Mouse (Mus musculus) small intestine, adult 2 months (tissue): ENCODE measurements around the gene Gm9376. TPM values are rescaled to one million over a fixed set of nuclear protein-coding genes. Genes with fewer than 3 reads are reported as not detected.

Experiments
- H3K27ac ChIP-seq: fragments of 200-500 bp; 2 replicates; pipeline ENCODE4 v1.5.1; 2012; ENCODE audit warnings: low read depth, low read length, control low read depth, inconsistent platforms; ENCODE audit not compliant: insufficient read depth
- H3K27me3 ChIP-seq: fragments of 200-500 bp; 2 replicates; pipeline ENCODE4 v1.6.1; 2012; ENCODE audit warnings: mild to moderate bottlenecking, moderate library complexity, low read length, inconsistent platforms; ENCODE audit not compliant: control insufficient read depth, insufficient read depth
- H3K36me3 ChIP-seq: fragments of 200-500 bp; 2 replicates; pipeline ENCODE4 v1.6.1; 2012; ENCODE audit warnings: mild to moderate bottlenecking, low read length, control low read depth, inconsistent platforms; ENCODE audit not compliant: control insufficient read depth, insufficient read depth
- H3K4me1 ChIP-seq: fragments of 200-500 bp; 2 replicates; pipeline ENCODE4 v1.6.1; 2012; ENCODE audit warnings: low read length, inconsistent platforms, mixed read lengths; ENCODE audit not compliant: control insufficient read depth, insufficient read depth, insufficient read length
- H3K4me3 ChIP-seq: fragments of 200-500 bp; 2 replicates; pipeline ENCODE4 v1.5.1; 2012; ENCODE audit warnings: low read depth, mild to moderate bottlenecking, control low read depth, inconsistent platforms, low read length, moderate library complexity
- CTCF ChIP-seq: fragments of 200-500 bp; IDR thresholded peaks from 2 replicates; pipeline ENCODE4 v1.5.1; 2012; ENCODE audit warnings: low read depth, mild to moderate bottlenecking, control low read depth, inconsistent platforms, low read length, moderate library complexity, mixed read lengths; ENCODE audit not compliant: insufficient replicate concordance, insufficient read length; ENCODE audit errors: extremely low read depth
- POLR2A ChIP-seq: fragments of 200-500 bp; IDR thresholded peaks from 2 replicates; pipeline ENCODE4 v1.6.1; 2012; ENCODE audit warnings: low read depth, mild to moderate bottlenecking, control low read depth, inconsistent platforms, low read length, moderate library complexity
- WGBS: fragments of 180-500 bp; shearing (Covaris S2); methylation state at CpG from one replicate; pipeline ENCODE4 v1.1.7; 2018; 5-methylcytosine and 5-hydroxymethylcytosine counted together
- polyA plus RNA-seq: library from polyadenylated mRNA; depleted of rRNA; stranded (reverse); fragments of >200 nt; gene quantifications from 2 replicates; pipeline ENCODE4 v1.2.3, GENCODE M21; 2012; rRNA removed

Gm9376 gene
- polyA plus RNA-seq, 1 experiment, result not detected

GRCm38 (mm10) chr14:118312664-118313063 lies 45.9 kb downstream of the Gm9376 start:
- TF ChIP-seq CTCF (no peak), POLR2A (no peak)
- WGBS, result 89% methylated on average over 10 of the region's 10 CpGs

GRCm38 (mm10) chr14:118313931-118314330 lies 47.2 kb downstream of the Gm9376 start:
- Histone ChIP-seq H3K36me3 (no peaks in the 10 kb centered on the region), H3K4me1 (no peaks in the 10 kb centered on the region), H3K27ac (no peak overlapping the region), H3K27me3 (0 out of 2 replicates have a peak, but pooled peaks cover 3% of the 10 kb centered on the region), H3K4me3 (no peak overlapping the region)
- WGBS, result 84% methylated on average over 3 of the region's 3 CpGs
- TF ChIP-seq CTCF, result no peak
- no peak for TF ChIP-seq POLR2A

More at GRCm38 (mm10) chr14:118312664-118313063, 45.9 kb downstream of the Gm9376 start:
- H3K4me1 ChIP-seq, result no peaks in the 10 kb centered on the region
- H3K36me3 ChIP-seq, result no peaks in the 10 kb centered on the region
- H3K27ac ChIP-seq, result no peak overlapping the region
- H3K27me3 ChIP-seq, result 0 out of 2 replicates have a peak, but pooled peaks cover 3% of the 10 kb centered on the region
- H3K4me3 ChIP-seq, result no peak overlapping the region

- WGBS, result 65% methylated on average over 9 of the region's 9 CpGs
- peaks cover 3% of the 10 kb centered on the region; the same call in 1 of the 2 replicates for H3K27me3 ChIP-seq
- no peak overlapping the region for H3K27ac ChIP-seq
- TF ChIP-seq POLR2A (no peak), CTCF (no peak)
- H3K4me3 ChIP-seq, result no peak overlapping the region
- no peaks in the 10 kb centered on the region for H3K4me1 ChIP-seq
- H3K36me3 ChIP-seq, result no peaks in the 10 kb centered on the region
These were observed 50.5 kb downstream of the Gm9376 start for GRCm38 (mm10) chr14:118317260-118317659.

Other genes starting within 250 kb of the Gm9376 start
- gene Dct, start 214.7 kb upstream of the Gm9376 start, polyA plus RNA-seq, result 0.05 and 0.13 TPM in 2 replicates
- gene Tgds, start 134.2 kb upstream of the Gm9376 start, polyA plus RNA-seq, result 3.9 and 5.6 TPM in 2 replicates
- 14.6 and 14.9 TPM in 2 replicates for gene Gpr180, start 129.8 kb upstream of the Gm9376 start, polyA plus RNA-seq
- 0.06 and 5.2 TPM in 2 replicates for gene Sox21, start 29.9 kb upstream of the Gm9376 start, polyA plus RNA-seq